Mouse (Mus musculus): ENCODE data around the gene Ift88. TPM values are rescaled to one million over a fixed set of nuclear protein-coding genes. Genes with fewer than 3 reads are reported as not detected.

The Ift88 gene
- polyA plus RNA-seq, 1 experiment: 17.4 TPM

GRCm38 (mm10) chr14:57555471-57556070 lies 131.7 kb downstream of the Ift88 start:
- Histone ChIP-seq H3K9ac (ENCODE audit: low read depth, poor library complexity, severe bottlenecking) (no peak overlapping the region), H3K27ac (ENCODE audit: insufficient read depth, low read length) (no peak overlapping the region), H3K36me3 (ENCODE audit: control insufficient read depth, insufficient read depth, low read length, poor library complexity, severe bottlenecking) (no peaks in the 10 kb centered on the region), H3K4me3 (ENCODE audit: low read depth, low read length) (no peak overlapping the region), H3K9me3 (replicated peaks; ENCODE audit: control insufficient read depth, insufficient read depth, low read length, poor library complexity, severe bottlenecking) (no peaks in the 10 kb centered on the region), H3K4me1 (ENCODE audit: control insufficient read depth, insufficient read depth, low read length) (peaks cover 3% of the 10 kb centered on the region), H3K27me3 (ENCODE audit: control insufficient read depth, insufficient read depth, low read length, poor library complexity, severe bottlenecking) (no peaks in the 10 kb centered on the region)
- TF ChIP-seq CTCF (IDR thresholded peaks at IDR 0.05; ENCODE audit: low read depth, low read length): no peak

GRCm38 (mm10) chr14:57556922-57557321 lies 133.1 kb downstream of the Ift88 start:
- TF ChIP-seq POLR2A (IDR thresholded peaks at IDR 0.05; ENCODE audit: insufficient read depth, low read length) (no peak), EP300 (IDR thresholded peaks at IDR 0.05; ENCODE audit: insufficient read depth, low read depth, low read length) (no peak)

GRCm38 (mm10) chr14:57565626-57566025 lies 141.8 kb downstream of the Ift88 start:
- Histone ChIP-seq H3K27me3 (ENCODE audit: control insufficient read depth, insufficient read depth, low read length, poor library complexity, severe bottlenecking) (no peaks in the 10 kb centered on the region), H3K27ac (ENCODE audit: insufficient read depth, low read length) (no peak overlapping the region), H3K9me3 (replicated peaks; ENCODE audit: control insufficient read depth, insufficient read depth, low read length, poor library complexity, severe bottlenecking) (no peaks in the 10 kb centered on the region), H3K36me3 (ENCODE audit: control insufficient read depth, insufficient read depth, low read length, poor library complexity, severe bottlenecking) (no peaks in the 10 kb centered on the region), H3K4me3 (ENCODE audit: low read depth, low read length) (no peak overlapping the region), H3K9ac (ENCODE audit: low read depth, poor library complexity, severe bottlenecking) (no peak overlapping the region), H3K4me1 (ENCODE audit: control insufficient read depth, insufficient read depth, low read length) (no peaks in the 10 kb centered on the region)
- TF ChIP-seq CTCF (IDR thresholded peaks at IDR 0.05; ENCODE audit: low read depth, low read length): no peak
- no peak for TF ChIP-seq POLR2A (IDR thresholded peaks at IDR 0.05; ENCODE audit: insufficient read depth, low read length)
- no peak for TF ChIP-seq EP300 (IDR thresholded peaks at IDR 0.05; ENCODE audit: insufficient read depth, low read depth, low read length)

More at GRCm38 (mm10) chr14:57556922-57557321, 133.1 kb downstream of the Ift88 start:
- Histone ChIP-seq H3K9ac (ENCODE audit: low read depth, poor library complexity, severe bottlenecking) (no peak overlapping the region), H3K36me3 (ENCODE audit: control insufficient read depth, insufficient read depth, low read length, poor library complexity, severe bottlenecking) (no peaks in the 10 kb centered on the region), H3K27ac (ENCODE audit: insufficient read depth, low read length) (no peak overlapping the region), H3K4me3 (ENCODE audit: low read depth, low read length) (no peak overlapping the region), H3K9me3 (replicated peaks; ENCODE audit: control insufficient read depth, insufficient read depth, low read length, poor library complexity, severe bottlenecking) (no peaks in the 10 kb centered on the region), H3K4me1 (ENCODE audit: control insufficient read depth, insufficient read depth, low read length) (peaks cover 3% of the 10 kb centered on the region), H3K27me3 (ENCODE audit: control insufficient read depth, insufficient read depth, low read length, poor library complexity, severe bottlenecking) (no peaks in the 10 kb centered on the region)

Other genes starting within 250 kb of the Ift88 start
- gene Cryl1, start 25.5 kb upstream of the Ift88 start, polyA plus RNA-seq (2011; ENCODE audit: insufficient read depth, insufficient read length, low read depth, missing spikeins): 7.2 and 10.5 TPM in 2 replicates
- gene Il17d, start 100.7 kb downstream of the Ift88 start, polyA plus RNA-seq (2011; ENCODE audit: insufficient read depth, insufficient read length, low read depth, missing spikeins): 1.4 and 2.1 TPM in 2 replicates
- gene Eef1akmt1, start 147.6 kb downstream of the Ift88 start, polyA plus RNA-seq (2011; ENCODE audit: insufficient read depth, insufficient read length, low read depth, missing spikeins): 26.4 and 28.9 TPM in 2 replicates
- 64.0 and 64.1 TPM in 2 replicates for gene Xpo4, start 241.4 kb downstream of the Ift88 start, polyA plus RNA-seq (2011; ENCODE audit: insufficient read depth, insufficient read length, low read depth, missing spikeins)

Data from ES-Bruce4 (cell line).